Mouse (Mus musculus) lung, adult 2 months (tissue): Measurements from ENCODE around the gene Gna13. TPM values are rescaled to one million over a fixed set of nuclear protein-coding genes. Genes with fewer than 3 reads are reported as not detected.

Experiments
- DNase-seq: peaks from one replicate; pipeline ENCODE4 v3.0.0; 2022
- H3K4me1 ChIP-seq: fragments of 200-500 bp; 2 replicates; pipeline ENCODE4 v1.6.1; 2011; ENCODE audit warnings: low read length; ENCODE audit not compliant: control insufficient read depth, insufficient read depth
- H3K4me3 ChIP-seq: fragments of 200-500 bp; replicated peaks from 2 replicates; pipeline ENCODE3; 2011; ENCODE audit warnings: low read depth, mild to moderate bottlenecking, control low read depth, low read length; ENCODE audit errors: extremely low read depth
- CTCF ChIP-seq: fragments of 200-500 bp; IDR thresholded peaks from 2 replicates; pipeline ENCODE4 v1.5.1; 2011; ENCODE audit warnings: mild to moderate bottlenecking, low read length, control low read depth; ENCODE audit not compliant: insufficient read depth
- POLR2A ChIP-seq: fragments of 200-500 bp; IDR thresholded peaks from 2 replicates; pipeline ENCODE4 v1.6.1; 2011; ENCODE audit warnings: low read depth, mild to moderate bottlenecking, control low read depth, low read length, borderline replicate concordance; ENCODE audit errors: extremely low read depth
- WGBS: fragments of 180-500 bp; shearing (Covaris S2); methylation state at CpG from one replicate; pipeline ENCODE4 v1.1.7; 2018; 5-methylcytosine and 5-hydroxymethylcytosine counted together
- polyA plus RNA-seq: library from polyadenylated mRNA; depleted of rRNA; stranded (reverse); fragments of >200 nt; gene quantifications from 2 replicates; pipeline ENCODE4 v1.2.3, GENCODE M21; 2012; rRNA removed

Gna13 gene
- 39.3 and 42.6 TPM in 2 replicates for polyA plus RNA-seq

DNA sequence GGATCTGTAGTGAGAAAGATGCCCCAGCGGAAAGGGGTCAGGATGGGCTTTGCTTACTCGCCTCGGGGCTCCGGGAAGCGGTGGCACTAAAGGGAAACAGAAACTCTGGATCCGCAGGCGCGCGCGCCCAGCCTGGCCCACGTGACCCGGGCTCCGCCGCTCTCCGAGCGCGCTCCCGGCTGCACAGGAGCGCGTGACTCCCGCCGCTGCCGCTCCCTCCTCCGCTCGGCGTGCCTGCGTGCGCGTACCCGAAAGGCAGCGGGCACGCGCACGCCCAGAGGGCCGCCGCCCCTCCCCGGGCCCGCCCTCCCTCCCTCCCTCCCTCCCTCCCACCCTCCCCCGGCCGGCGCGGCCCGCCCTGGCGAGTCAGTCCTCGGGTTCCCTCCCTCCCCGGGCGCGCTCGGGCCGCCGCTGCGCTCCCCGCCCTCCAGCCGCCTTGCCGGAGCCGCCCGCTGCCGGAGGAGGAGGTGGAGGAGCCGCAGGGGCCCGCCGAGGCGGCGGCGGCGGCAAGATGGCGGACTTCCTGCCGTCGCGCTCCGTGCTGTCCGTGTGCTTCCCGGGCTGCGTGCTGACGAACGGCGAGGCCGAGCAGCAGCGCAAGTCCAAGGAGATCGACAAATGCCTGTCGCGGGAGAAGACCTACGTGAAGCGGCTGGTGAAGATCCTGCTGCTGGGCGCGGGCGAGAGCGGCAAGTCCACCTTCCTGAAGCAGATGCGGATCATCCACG lies at the start of gene Gna13:
TSS of gene Gna13 (plus strand) at position 369 of the 728 bp plus-strand sequence.
- peaks cover 40% of the 10 kb centered on the region for H3K4me1 ChIP-seq
- TF ChIP-seq POLR2A (peak; percentile 94), CTCF (no peak)
- WGBS, result under 1% methylated on average over 64 of the region's 89 CpGs
- H3K4me3 ChIP-seq, result peak within 1 kb of the TSS; percentile 91
- DNase-seq, result peak; percentile 88

DNA sequence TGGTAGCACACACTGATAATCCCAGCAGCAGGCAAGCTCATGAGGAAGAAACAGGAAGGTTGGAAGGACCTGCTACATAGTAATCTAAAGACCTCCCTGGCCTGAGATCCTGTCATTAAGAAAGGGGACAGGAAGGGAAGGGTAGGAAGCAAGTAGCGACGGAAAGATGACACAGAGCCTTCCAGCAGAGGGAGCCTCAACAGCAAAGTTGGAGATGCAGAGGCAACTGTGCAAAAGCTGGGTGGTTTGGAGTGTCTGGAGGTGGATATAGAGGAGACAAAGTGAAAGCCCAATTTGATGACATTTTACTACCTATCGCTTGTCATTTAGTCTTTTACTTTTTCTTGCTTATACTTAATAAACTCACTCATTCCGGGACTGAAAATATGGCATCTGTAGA lies 45.7 kb upstream of the Gna13 start:
- no peak for DNase-seq
- 34% methylated on average over 4 of the region's 4 CpGs for WGBS

DNA sequence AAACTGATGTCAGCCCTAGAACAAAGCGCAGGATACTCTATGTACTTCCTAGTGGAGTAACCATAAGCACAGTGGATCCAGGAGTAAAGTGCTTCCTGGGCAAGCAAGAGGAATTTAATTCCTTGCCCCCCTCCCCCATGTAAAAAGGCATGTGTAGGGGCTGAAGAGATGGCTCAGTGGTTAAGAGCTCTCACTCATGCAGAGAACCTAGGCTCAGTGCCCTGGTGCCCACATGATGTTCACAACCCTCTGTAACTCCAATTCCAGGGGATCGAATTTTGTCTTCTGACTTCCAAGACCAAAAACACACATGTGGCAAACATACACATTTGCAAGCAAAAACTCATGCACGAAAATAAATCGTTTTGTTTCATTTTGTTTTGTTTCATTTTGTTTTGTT lies 43.2 kb upstream of the Gna13 start:
- TF ChIP-seq CTCF (no peak), POLR2A (no peak)
- Histone ChIP-seq H3K4me1 (no peaks in the 10 kb centered on the region), H3K4me3 (no peak overlapping the region)
- WGBS, result 84% methylated on average over 4 of the region's 4 CpGs
- DNase-seq, result no peak

More for the DNA sequence above, 45.7 kb upstream of the Gna13 start:
- TF ChIP-seq CTCF, result peak; percentile 81
- no peak for TF ChIP-seq POLR2A
- Histone ChIP-seq H3K4me3 (no peak overlapping the region), H3K4me1 (no peaks in the 10 kb centered on the region)

DNA sequence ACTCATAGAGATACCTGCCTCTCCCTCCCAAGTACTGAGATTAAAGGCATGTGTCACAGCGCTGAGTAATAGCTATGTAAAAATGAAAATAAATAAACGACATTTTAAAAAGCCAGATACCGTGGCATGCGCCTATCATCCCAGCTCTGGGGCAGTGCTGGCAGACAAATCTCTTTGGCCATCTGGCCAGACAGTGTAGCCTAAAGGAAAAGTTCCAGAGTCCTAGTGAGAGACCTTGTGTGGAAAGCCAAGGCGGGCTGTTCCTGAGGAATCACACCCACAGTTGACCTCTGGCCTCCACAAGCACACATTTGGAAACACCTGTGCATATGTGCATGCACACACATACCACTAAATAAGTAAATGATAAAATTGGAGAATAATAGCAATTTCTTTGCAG lies 42.7 kb upstream of the Gna13 start:
- Histone ChIP-seq H3K4me1 (no peaks in the 10 kb centered on the region), H3K4me3 (no peak overlapping the region)
- WGBS, result 78% methylated on average over 5 of the region's 5 CpGs
- no peak for DNase-seq
- TF ChIP-seq POLR2A, result no peak
- no peak for TF ChIP-seq CTCF

DNA sequence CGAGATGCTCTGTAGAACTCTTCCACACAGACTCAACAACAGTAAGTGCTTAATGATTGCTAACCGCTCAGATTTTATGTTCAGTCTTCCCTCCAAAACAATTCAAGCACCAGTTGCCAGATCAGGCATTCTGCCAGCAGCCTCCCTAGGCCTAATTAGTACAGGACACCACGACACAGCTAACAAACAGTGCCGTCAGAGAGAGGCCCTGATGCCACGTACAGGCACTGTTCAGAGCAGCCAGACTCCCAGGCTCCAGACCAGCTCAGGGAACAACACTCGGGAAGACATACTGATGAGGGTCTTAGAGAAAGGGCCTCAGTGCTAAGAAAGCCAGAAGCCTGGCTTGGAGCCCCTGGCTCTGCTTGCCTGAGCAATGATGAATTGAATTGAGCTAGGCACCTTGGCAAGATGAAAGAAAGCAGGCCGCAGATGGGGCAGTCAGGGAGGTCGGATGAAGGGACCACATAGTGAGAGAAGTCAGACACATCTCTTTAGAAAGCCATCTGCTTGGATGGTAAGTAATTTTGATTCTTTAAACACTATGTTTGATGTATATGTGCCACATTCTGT lies 42.2 kb upstream of the Gna13 start:
- TF ChIP-seq CTCF, result no peak
- Histone ChIP-seq H3K4me3 (no peak overlapping the region), H3K4me1 (no peaks in the 10 kb centered on the region)
- DNase-seq, result no peak
- 57% methylated on average over 8 of the region's 8 CpGs for WGBS

DNA sequence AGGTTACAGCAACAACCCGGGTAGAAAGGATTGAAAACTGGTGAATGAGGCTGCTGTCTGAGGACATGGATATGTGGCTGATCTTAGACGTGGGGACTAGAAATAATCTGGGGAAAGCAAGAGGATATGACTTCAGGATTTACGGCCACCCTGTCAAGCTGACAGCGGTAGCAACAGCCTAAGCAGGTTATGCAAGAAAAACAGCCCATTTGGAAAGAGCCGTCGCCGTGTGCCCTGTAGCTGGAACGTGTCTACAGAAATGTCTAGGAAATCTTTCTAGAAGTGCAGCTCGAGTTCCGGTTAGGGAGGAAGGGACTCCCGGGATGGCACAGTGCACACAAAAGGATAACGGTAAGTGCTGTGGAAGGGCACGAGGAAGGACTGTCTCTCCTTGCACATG lies 36.4 kb upstream of the Gna13 start:
- no peaks in the 10 kb centered on the region for H3K4me1 ChIP-seq
- 47% methylated on average over 13 of the region's 13 CpGs for WGBS
- DNase-seq, result no peak
- no peak for TF ChIP-seq CTCF
- H3K4me3 ChIP-seq, result no peak overlapping the region

DNA sequence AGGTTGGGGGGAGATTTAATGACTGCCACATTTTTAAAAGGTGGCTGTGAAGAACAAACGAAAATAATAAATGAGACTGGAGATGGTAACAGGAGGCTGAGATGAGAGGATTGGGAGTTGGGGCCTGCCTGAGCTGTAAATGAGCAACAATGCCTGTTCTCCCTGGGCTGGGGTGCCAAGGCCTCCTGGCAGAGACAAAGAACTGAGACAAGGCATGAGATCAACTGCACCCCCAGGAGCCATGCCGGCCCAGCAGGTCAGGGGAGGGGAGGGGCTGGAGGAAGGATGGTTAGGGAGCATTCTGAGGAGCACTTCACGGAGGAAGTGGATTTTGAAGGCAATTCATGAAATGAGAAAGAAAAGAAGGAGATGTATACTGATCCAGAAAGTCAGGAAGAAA lies 35.2 kb upstream of the Gna13 start:
- Histone ChIP-seq H3K4me3 (no peak overlapping the region), H3K4me1 (no peaks in the 10 kb centered on the region)
- TF ChIP-seq CTCF (no peak), POLR2A (no peak)
- WGBS, result 55% methylated on average over 3 of the region's 3 CpGs
- DNase-seq, result no peak

DNA sequence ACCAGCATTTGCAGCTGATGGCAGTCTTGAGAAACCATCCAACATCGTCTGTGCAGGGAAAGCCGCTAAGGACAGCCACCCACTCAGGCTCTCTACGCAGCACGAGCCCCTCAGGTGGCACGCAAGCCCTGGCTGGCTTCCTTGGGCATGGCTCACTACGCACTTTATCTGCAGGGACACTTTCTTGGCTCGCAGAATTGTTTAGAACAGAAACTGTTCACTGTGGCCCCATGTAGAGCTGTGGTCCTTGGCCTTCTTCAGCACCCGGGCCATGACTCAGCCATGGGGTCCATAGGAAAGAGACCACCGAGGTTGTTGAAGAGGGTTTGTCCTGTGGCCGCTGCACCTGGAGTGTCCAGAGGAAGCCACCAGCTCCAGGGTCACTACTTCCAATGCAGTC lies 34.7 kb upstream of the Gna13 start:
- 84% methylated on average over 10 of the region's 10 CpGs for WGBS
- Histone ChIP-seq H3K4me1 (no peaks in the 10 kb centered on the region), H3K4me3 (no peak overlapping the region)
- DNase-seq, result no peak
- no peak for TF ChIP-seq POLR2A
- no peak for TF ChIP-seq CTCF

DNA sequence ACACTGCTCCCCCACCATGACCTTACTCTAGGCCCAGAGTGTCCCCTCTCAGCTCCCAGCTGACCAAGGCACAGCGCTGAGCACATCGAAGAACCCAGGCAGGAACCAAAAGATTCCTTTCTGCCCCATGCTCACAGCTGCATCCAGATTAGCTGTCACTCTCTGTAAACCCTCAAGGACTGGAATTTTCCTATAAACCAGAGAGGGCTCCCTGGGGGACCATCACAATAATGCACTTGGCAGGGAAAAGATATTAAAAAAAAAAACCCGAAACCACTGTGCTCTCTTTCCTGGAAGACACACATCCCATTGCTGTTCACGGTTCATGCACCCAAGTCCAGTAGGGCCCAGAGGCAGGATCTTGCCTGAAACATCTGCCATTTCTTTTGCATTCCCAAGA lies 33.3 kb upstream of the Gna13 start:
- 56% methylated on average over 4 of the region's 4 CpGs for WGBS

DNA sequence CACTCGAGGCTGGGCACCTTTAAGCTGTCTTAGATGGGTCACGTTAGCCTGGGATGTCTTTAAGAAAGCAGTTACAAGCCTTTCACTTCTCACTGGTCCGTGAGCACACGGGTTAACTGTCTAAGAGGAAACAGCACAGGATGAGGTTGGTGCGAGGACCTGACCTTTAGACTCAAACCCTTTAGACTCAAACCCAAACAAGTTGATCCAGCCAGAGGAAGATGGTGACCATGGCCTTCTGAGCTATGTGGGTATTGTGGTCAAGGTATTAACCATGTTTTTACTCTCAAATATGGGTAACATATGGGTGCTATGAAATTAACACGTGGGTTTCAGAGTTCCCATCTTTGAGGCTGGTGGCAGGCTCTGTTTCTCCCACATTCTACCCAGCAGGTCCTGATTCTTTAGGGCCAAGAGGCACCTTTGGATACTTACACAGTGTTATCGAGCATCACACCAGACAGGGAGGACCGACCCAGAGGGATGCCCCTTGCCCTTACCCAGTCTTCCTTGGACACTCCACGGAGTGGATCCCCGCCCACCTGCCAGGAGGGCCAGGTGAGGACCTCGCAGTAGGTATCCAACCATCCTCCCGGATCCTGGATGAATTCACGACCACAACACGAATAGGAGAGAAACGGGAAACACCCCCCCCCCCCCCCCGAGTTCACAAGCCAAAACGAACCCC lies 31.8 kb upstream of the Gna13 start:
- 29% methylated on average over 17 of the region's 17 CpGs for WGBS
- Histone ChIP-seq H3K4me3 (no peak overlapping the region), H3K4me1 (no peaks in the 10 kb centered on the region)
- no peak for DNase-seq
- TF ChIP-seq CTCF (no peak), POLR2A (no peak)

More for the DNA sequence above, 33.3 kb upstream of the Gna13 start:
- H3K4me3 ChIP-seq, result no peak overlapping the region
- no peak for DNase-seq
- no peak for TF ChIP-seq CTCF
- no peaks in the 10 kb centered on the region for H3K4me1 ChIP-seq
